Mouse (Mus musculus) heart, embryonic 10.5 days (tissue): ENCODE data around the gene Proser3. TPM values are rescaled to one million over a fixed set of nuclear protein-coding genes. Genes with fewer than 3 reads are reported as not detected.

Experiments
- DNase-seq: peaks from one replicate; pipeline ENCODE4 v3.0.0-alpha.2; 2017; ENCODE audit warnings: low spot score
- H3K27ac ChIP-seq: fragments of 300-500 bp; sonication (generic); 2 replicates; pipeline ENCODE4 v1.5.1; 2016; ENCODE audit warnings: mild to moderate bottlenecking
- H3K27me3 ChIP-seq: fragments of 300-500 bp; sonication (generic); 2 replicates; pipeline ENCODE4 v1.6.1; 2016; ENCODE audit warnings: mild to moderate bottlenecking; ENCODE audit not compliant: poor library complexity, insufficient read depth, severe bottlenecking
- H3K36me3 ChIP-seq: fragments of 300-500 bp; sonication (generic); 2 replicates; pipeline ENCODE4 v1.6.1; 2016; ENCODE audit warnings: mild to moderate bottlenecking, moderate library complexity
- H3K4me1 ChIP-seq: fragments of 300-500 bp; sonication (generic); 2 replicates; pipeline ENCODE4 v1.6.1; 2016; ENCODE audit warnings: mild to moderate bottlenecking
- H3K4me3 ChIP-seq: fragments of 300-500 bp; sonication (generic); 2 replicates; pipeline ENCODE4 v1.5.1; 2016; ENCODE audit warnings: mild to moderate bottlenecking, moderate library complexity
- H3K9me3 ChIP-seq: fragments of 300-500 bp; sonication (generic); 2 replicates; pipeline ENCODE4 v1.6.1; 2016; ENCODE audit warnings: mild to moderate bottlenecking, moderate library complexity
- WGBS: fragments of 180-500 bp; shearing (Covaris S2); methylation state at CpG from one replicate; pipeline ENCODE4 v1.1.7; 2016; 5-methylcytosine and 5-hydroxymethylcytosine counted together
- polyA plus RNA-seq: library from polyadenylated mRNA; unstranded; fragments of >200 nt; fragmentation: Nextera tagmentation; extraction: Ambion mirVana; gene quantifications from 2 replicates; pipeline ENCODE4 v1.2.1, GENCODE M21; 2016

Gene Proser3
- polyA plus RNA-seq, 1 experiment from 2014 or later: 13.0 TPM

- peak within 1 kb of the TSS; percentile 79 for H3K4me3 ChIP-seq
- H3K36me3 ChIP-seq: peaks cover 57% of the 10 kb centered on the region
- WGBS: 92% methylated on average over 12 of the region's 12 CpGs
These were observed 13.0 kb upstream of the Proser3 start, which contains the start of gene Igflr1 for GRCm38 (mm10) chr7:30564970-30565571. Igflr1 (plus strand) TSS chr7:30565427.

DNA sequence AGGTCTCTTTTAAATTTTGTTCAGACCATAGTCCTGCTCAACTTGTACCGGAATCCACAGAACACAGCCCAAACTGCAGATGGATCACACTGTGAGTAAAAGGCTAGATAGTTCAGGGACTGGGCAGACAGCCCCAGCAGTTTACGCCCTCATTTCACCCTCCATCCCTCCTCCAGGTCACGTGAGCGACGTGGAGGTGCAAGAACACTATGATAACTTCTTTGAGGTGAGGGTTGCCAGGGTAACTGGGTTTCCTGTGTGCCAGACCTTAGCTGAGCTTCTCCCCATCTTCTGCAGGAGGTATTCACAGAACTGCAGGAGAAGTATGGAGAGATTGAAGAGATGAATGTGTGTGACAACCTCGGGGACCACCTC lies 11.8 kb upstream of the Proser3 start:
- DNase-seq: no peak
- Histone ChIP-seq H3K27me3 (no peaks in the 10 kb centered on the region), H3K36me3 (peaks cover 46% of the 10 kb centered on the region), H3K4me1 (peaks cover 7% of the 10 kb centered on the region), H3K27ac (peak overlapping the region; percentile 95; the same call in 1 of the 2 replicates), H3K4me3 (peak overlapping the region; percentile 79), H3K9me3 (no peaks in the 10 kb centered on the region)
- whole genome bisulfite sequencing: 26% methylated on average over 6 of the region's 6 CpGs

More at GRCm38 (mm10) chr7:30564970-30565571, 13.0 kb upstream of the Proser3 start, which contains the start of gene Igflr1:
- DNase-seq: no peak
- Histone ChIP-seq H3K27me3 (no peaks in the 10 kb centered on the region), H3K27ac (no peak within 1 kb of the TSS), H3K9me3 (no peaks in the 10 kb centered on the region), H3K4me1 (peaks cover 5% of the 10 kb centered on the region)

DNA sequence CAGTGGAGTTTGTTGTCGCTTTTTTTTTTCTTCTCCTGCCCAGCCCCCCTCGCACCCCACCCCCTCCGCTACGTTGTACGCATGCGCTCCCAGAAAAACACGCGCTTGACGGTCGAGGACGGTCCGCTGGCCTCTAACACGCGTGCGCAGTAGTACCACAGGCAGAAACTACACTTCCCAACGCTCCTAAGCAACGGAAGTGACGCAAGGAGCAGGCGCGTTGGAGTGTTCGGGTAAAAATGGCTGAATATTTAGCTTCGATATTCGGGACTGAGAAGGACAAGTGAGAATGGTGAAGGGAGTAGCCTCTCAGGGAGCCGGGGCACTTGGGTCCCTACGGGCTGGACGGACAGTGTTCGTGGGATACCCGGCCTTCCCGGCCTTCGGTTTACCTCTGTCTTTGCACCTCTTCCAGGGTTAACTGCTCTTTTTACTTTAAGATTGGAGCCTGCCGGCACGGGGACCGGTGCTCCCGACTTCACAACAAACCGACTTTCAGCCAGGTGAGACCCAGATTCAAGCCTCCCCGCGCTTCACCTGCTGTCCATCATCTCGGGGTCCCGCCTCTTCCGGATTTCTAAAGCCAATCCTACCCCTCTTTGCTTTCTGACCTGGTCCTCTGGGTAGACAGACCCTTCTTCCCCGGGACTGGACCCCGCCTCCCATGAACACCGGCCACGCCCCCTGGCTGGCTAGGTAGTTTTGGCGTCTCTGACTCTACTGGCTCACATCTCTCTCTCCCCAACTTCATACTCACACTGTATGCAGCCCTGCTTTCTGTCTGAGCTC lies 11.2 kb upstream of the Proser3 start, which contains the start of the genes U2af1l4, Gm49396 and Psenen:
TSS of gene U2af1l4 (plus strand) at position 185 of the 789 bp plus-strand sequence.
TSS of gene Gm49396 (plus strand) at position 228 of the 789 bp plus-strand sequence.
TSS of gene Psenen (minus strand) at position 511 of the 789 bp plus-strand sequence.
- Histone ChIP-seq H3K27ac (peak within 1 kb of the TSS; percentile 95), H3K9me3 (no peaks in the 10 kb centered on the region), H3K27me3 (no peaks in the 10 kb centered on the region), H3K36me3 (peaks cover 40% of the 10 kb centered on the region), H3K4me1 (peaks cover 13% of the 10 kb centered on the region), H3K4me3 (peak within 1 kb of the TSS; percentile 79)
- DNase-seq: peak; percentile 99
- WGBS: under 1% methylated on average over 45 of the region's 45 CpGs

DNA sequence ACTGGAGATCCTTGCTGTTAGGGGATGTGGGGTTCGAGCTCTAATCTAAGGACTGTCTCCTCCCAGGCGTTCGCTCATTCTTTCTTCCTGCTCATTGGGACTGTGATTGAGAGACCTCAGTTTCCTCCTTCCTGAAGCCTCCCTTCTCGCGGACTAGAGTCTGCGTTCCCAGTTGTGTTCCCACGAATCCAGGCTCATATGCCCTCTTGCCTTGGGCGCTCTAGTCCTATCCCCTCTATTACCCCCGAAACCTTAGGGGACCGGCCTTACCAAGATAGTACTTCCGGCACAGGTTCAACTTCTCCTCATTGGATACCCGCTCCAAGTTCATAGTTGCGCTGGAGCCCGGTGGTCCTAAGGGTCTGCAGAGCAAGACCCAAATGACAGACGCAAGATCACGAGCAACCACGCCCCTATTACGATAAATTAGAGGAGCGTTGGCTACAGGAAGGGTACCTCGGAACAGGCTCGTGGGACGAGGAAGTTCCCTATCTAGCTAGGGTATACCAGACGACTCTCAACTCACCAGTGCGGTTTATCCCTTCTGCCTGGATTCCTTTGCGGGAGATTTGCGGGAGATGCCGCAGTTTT lies 10.5 kb upstream of the Proser3 start:
- peak overlapping the region; percentile 95 for H3K27ac ChIP-seq
- peak overlapping the region; percentile 79 for H3K4me3 ChIP-seq
- no peaks in the 10 kb centered on the region for H3K27me3 ChIP-seq
- no peaks in the 10 kb centered on the region for H3K9me3 ChIP-seq
- peaks cover 20% of the 10 kb centered on the region for H3K4me1 ChIP-seq
- no peak for DNase-seq
- under 1% methylated on average over 27 of the region's 27 CpGs for WGBS
- peaks cover 38% of the 10 kb centered on the region for H3K36me3 ChIP-seq

- no peaks in the 10 kb centered on the region for H3K27me3 ChIP-seq
- WGBS: 63% methylated on average over 2 of the region's 2 CpGs
- H3K9me3 ChIP-seq: no peaks in the 10 kb centered on the region
- peaks cover 20% of the 10 kb centered on the region for H3K4me1 ChIP-seq
- peaks cover 39% of the 10 kb centered on the region for H3K36me3 ChIP-seq
- peak overlapping the region; percentile 72 for H3K4me3 ChIP-seq
- no peak for DNase-seq
- H3K27ac ChIP-seq: peak overlapping the region; percentile 74
These were observed 8.2 kb upstream of the Proser3 start for GRCm38 (mm10) chr7:30560296-30560695.

DNA sequence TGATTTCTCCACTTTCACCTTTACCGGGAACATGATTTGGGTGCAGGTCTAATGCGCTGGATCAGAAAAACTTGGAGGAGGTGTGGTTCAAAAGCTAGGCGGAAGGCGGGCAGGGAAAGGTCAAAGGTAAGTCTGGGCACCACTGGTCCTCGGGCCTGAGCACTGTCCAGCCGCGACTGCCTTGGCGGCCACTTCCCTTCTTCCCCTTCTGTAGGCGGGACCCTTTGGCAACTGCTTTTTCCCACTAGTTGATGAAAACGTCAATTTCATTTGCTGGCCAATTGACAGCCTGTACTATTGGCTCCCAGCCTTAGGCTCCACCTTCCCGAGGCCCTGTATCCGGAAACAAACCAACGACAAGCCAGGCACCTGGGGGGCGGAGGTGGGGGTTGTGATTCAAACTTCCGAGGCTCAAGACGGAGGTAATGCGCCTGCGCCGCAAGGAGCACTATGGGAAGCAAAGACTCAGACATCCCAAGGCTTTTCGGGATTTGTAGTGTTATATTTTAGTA lies 7.4 kb upstream of the Proser3 start, which contains the start of gene Lin37:
TSS of gene Lin37 (minus strand) at position 396 of the 512 bp plus-strand sequence.
- no peaks in the 10 kb centered on the region for H3K9me3 ChIP-seq
- H3K27me3 ChIP-seq: no peaks in the 10 kb centered on the region
- WGBS: under 1% methylated on average over 20 of the region's 20 CpGs
- H3K4me3 ChIP-seq: peak within 1 kb of the TSS; percentile 72
- peaks cover 20% of the 10 kb centered on the region for H3K4me1 ChIP-seq
- peaks cover 39% of the 10 kb centered on the region for H3K36me3 ChIP-seq
- H3K27ac ChIP-seq: peak within 1 kb of the TSS; percentile 81
- DNase-seq: peak; percentile 99

DNA sequence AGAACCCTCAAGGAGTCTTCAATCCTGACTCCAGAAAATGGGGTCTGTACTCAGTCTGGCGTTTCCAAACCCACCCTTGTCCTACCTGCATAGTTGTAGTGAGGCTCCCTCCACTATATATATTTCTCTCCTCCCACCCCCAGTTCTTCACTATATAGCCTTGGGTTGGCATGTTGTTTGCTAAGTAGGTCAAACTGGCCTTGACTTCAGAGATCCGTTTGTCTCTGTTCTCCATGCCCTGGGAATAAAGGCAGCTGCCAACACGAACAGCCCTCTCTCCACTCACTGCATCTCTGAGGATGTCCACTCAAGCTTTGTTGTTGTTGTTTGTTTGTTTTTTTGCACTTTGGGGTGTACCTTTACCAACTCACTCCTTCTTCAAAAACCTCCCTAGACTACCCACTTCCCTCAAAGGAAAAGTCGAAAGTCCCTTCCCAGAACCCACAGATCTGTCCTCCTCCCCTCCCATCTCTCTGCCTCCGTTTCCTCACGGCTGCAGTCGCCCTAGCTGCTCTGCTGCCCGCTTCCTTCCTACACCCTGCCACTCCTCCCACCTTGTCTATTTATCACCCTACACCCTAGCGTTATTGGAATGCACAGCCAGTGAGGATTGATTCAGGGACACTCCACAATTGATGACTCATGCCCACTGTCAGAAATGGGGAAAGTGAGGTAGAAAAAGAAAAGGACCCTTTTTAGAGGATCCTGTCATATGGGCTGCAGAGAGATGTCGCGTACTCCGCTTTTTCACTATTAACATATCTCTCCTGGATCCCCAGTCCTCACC lies 6.8 kb upstream of the Proser3 start:
- Histone ChIP-seq H3K27me3 (no peaks in the 10 kb centered on the region), H3K9me3 (no peaks in the 10 kb centered on the region), H3K4me3 (peak overlapping the region; percentile 72), H3K4me1 (peaks cover 21% of the 10 kb centered on the region), H3K27ac (peak overlapping the region; percentile 81), H3K36me3 (peaks cover 42% of the 10 kb centered on the region)
- no peak for DNase-seq
- 14% methylated on average over 12 of the region's 12 CpGs for WGBS

DNA sequence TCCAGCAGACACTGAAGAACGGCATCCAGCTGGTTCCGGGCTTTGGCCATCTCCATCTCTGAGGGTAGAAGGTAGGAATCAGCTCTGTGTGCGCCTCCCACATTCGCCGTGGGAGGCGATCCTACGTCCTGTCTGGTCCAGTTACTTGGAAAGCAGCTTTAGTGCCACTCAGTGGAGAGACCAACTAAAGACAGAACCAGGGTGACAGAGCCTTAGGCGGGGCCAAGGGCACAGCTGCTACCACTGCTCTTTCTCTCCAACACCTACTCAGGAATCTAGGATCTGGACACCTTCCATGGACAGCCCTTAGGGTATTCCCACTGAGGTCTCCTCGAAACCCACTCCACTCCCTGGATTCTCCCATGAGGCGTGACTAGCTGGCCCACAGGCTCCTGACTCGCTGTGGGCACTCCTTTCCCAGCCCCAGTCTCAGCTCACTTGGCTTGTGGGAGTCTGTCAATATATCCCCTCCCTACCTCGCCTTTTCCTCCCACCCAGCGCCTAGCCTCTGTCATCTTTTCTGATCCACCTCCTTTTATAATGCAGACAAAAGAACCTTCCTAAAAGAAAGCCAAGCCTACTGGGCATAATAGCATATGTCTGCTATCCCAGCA lies 5.9 kb upstream of the Proser3 start:
- Histone ChIP-seq H3K4me3 (peak overlapping the region; percentile 72; the same call in 1 of the 2 replicates), H3K9me3 (no peaks in the 10 kb centered on the region), H3K27ac (no peak overlapping the region), H3K4me1 (peaks cover 27% of the 10 kb centered on the region), H3K36me3 (peaks cover 42% of the 10 kb centered on the region), H3K27me3 (no peaks in the 10 kb centered on the region)
- WGBS: 91% methylated on average over 13 of the region's 13 CpGs
- no peak for DNase-seq

DNA sequence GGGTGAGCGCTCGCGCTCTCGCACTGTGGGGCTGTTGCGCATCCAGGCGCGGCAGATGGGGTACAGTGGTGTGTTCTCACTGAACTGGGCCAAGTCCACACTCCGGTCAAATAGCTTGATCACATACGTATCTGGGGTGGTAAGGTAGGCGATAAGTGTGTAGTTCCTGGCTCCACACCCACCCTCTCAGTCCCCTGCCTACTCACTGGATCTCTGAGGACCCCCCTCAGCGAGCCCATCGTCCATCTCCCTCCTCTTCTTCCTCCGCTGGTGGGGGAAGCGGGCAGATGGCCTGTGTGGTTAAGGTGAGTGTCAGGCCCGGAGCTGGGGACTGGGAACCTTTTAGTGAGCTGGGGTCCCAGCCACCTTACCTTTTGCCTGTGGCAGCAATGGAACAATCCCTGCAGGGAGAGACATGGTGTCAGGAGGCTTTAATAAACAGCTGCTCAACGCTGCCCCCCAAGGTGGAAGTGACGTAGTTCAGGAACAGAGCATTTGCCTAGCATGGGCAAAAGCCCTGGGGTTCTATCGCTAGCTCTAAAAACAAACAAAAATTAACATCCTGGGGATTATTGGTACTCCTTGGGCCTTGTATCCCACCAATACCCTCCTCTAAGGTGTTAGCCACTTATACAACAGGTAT lies 4.9 kb upstream of the Proser3 start:
- H3K27me3 ChIP-seq: no peaks in the 10 kb centered on the region
- H3K36me3 ChIP-seq: peaks cover 42% of the 10 kb centered on the region
- H3K9me3 ChIP-seq: no peaks in the 10 kb centered on the region
- no peak overlapping the region for H3K4me3 ChIP-seq
- DNase-seq: no peak
- peaks cover 32% of the 10 kb centered on the region for H3K4me1 ChIP-seq
- no peak overlapping the region for H3K27ac ChIP-seq
- WGBS: 91% methylated on average over 18 of the region's 18 CpGs

GRCm38 (mm10) chr7:30553810-30554584 lies 1.9 kb upstream of the Proser3 start:
- no peak for DNase-seq
- peaks cover 39% of the 10 kb centered on the region for H3K36me3 ChIP-seq
- WGBS: 85% methylated on average over 22 of the region's 22 CpGs

More at GRCm38 (mm10) chr7:30553810-30554584, 1.9 kb upstream of the Proser3 start:
- H3K27ac ChIP-seq: peak overlapping the region; percentile 97; the same call in 1 of the 2 replicates
- H3K9me3 ChIP-seq: no peaks in the 10 kb centered on the region
- H3K4me1 ChIP-seq: peaks cover 31% of the 10 kb centered on the region
- peak overlapping the region; percentile 75 for H3K4me3 ChIP-seq
- H3K27me3 ChIP-seq: no peaks in the 10 kb centered on the region
